Mouse (Mus musculus) urinary bladder, adult 2 months (tissue): ENCODE measurements at regions not wholly inside any gene's neighbourhood (a gene's known extent, or its start where the extent isn't known, plus 50 kb on each side); places are given as distances from the start of the nearest gene placed in this dataset.

Experiments used
- DNase-seq: peaks from one replicate; pipeline ENCODE4 v3.0.0; 2022; ENCODE audit warnings: low spot score

DNA sequence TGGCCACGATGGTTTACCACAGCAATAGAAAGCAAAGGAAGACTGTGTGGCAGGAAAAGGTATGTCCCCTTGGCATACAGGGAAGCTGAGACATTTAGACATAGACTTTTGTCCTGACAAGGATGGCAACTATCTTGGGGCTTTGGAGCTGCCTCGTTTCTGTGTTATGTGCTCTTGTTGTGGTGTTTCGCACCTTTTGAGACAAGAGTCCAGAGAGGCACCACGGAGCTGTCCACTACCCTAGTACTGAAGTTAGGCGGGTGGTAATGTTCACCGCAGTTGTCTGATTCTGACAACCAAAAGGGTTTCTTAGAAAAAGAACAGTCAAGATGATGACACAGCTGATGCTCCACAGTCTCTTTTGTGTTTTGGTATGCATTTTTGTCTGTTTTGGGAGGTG lies 90.9 kb upstream of the Got2 start:
- no peak for DNase-seq

DNA sequence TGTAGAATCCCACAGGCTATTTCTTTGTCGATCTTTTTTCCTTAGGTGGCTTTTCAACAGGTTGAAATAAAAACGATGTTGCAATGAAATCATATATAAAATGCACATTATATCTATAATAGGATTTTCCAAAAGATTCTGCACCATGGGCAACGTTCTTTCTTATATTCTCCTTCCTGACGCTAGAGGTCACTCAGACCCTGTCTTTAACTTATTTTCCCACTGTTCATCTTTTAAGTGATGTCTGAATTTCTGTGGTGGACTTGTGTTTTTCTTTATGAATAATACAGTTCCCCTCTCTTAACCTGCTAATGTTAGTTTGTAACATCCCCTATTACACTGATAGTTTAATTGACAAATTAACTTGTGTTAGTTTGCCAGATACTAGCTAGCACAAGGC lies 86.5 kb upstream of the Got2 start:
- no peak for DNase-seq

DNA sequence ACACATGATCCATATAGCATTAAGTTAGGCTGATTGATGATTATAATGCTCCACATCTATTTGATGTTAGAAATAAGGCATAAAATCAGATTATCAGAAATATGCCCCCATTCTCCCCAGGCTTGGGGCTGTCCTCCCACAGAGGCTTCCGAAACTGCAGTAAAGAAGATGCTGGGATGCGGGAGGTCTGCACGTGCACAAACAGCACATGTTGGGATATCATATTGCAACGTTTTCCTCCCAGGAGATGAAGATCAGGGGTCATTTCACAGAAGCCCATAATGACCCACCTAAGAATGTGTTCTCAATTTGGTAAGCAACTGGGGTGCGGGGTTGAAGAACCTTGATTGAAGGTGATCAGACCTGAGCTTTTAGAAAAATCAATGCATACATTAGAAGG lies 85.9 kb upstream of the Got2 start:
- no peak for DNase-seq

DNA sequence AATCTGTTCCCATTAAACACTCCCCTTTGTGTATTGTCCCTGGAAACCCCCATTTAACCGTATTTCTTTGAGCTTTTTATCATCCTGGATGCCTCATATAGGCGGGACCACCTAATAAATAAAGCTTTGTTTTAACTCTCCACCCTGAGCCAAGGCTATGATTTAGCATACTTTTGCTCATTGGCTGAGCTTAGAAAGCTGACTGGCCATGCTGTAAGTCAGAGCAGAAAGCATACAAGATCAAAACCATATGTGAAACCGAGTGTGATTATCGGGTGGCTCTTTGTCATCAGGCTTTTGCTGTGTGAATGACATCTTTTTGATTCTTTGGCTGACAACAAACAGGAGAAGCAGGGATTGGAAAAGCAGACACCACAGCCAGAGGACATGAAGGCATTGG lies 85.2 kb upstream of the Got2 start:
- DNase-seq: no peak

DNA sequence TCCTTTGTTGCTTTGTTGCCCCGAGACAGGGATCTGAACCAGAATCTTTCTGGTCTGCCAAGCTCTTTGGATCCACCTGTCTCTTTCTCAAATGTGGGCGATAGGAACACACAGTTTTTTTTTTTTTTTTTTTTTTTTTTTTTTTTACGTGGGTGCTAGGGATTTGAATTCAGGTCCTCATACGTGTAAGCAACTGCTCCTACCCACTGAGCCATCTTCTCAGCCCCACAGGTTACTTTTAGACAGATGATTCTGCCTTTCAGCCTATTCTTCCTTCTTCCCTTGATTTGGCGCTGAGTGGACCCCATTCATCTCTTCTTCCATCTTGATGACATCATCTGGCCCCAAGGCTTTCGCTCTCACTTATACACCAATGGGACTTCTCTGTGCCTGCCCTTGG lies 80.5 kb upstream of the Got2 start:
- DNase-seq: no peak

DNA sequence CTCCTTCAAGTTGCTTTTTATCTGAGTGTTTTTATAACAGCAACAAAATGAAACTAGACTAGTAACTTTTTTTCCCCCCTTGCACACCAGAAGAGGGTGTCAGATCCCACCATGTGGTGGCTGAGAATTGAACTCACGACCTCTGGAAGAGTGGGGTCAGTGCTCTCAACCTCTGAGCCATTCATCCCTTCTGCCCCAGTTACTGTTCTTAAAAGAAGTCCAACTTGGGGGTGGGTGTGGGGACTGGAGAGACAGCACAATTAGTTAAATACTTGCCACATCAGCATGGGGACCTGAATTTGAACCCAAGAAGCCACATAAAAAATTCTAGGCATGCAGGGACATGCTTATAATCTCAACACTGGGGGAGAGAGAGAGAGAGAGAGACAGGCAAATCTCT lies 78.1 kb upstream of the Got2 start:
- DNase-seq: no peak

DNA sequence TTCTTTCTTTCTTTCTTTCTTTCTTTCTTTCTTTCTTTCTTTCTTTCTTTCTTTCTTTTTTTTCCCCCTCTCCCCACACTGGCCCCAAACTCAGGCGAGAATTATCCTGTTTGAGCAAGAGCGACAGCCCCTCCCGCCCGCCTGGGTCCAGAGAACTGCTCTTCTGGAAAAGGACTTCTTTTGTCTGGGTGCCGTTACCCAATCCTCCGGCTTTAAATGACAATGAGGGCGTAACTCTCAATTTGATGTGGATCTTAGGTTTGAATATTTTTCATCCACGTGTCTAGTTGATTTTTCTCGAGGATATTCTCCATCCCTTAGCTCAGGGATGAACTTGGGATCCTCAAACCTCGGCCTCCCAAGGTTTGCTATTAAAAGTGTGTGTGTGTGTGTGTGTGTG lies 63.9 kb upstream of the Got2 start:
- DNase-seq: no peak

DNA sequence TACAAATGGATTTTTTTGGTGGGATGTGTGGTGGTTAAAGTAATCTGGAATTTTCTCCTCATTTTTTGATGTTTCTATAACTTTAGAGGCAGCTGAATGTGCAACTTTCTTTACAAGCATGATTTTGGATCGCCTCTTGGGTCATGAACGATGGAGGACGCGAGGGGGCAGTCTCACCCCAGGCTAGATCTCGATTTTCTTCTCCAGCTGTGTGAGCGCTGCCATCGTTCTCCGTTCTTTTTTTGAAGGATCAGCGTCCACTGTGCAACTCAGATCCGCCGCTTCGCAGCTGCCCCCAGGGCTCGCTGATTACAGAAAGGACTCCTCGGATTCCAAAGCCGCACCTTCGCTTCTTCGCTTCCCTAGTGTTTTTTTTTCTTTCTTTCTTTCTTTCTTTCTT lies 63.4 kb upstream of the Got2 start:
- DNase-seq: peak; percentile 41
